Mouse (Mus musculus) B cell, adult 67 days (primary cell): ENCODE results near the gene Cox7b2. TPM values are rescaled to one million over a fixed set of nuclear protein-coding genes. Genes with fewer than 3 reads are reported as not detected.

Experiments used
- total RNA-seq, 2 experiments: library from RNA; stranded (reverse); gene quantifications; 4 replicates each; pipeline ENCODE4 v1.2.4; 2023

Gene Cox7b2
- not detected for total RNA-seq

GRCm38 (mm10) chr5:71548079-71548478, at the start of gene Cox7b2:
Gene Cox7b2 (minus strand): TSS chr5:71548205.

Other genes with a start within 250 kb of the Cox7b2 start
- gene Gabrb1, start 109.9 kb upstream of the Cox7b2 start, total RNA-seq: not detected
- gene Gabra4, start 110.1 kb upstream of the Cox7b2 start, total RNA-seq: not detected